Mouse (Mus musculus) liver, embryonic 12.5 days (tissue): ENCODE data around the gene Eda. TPM values are rescaled to one million over a fixed set of nuclear protein-coding genes. Genes with fewer than 3 reads are reported as not detected.
"Not testable (repeated sequence)": the region's sequence is repeated elsewhere in the genome, so short reads cannot be mapped to it uniquely, and the experiment has no call there.

Experiments used
- ATAC-seq: fragments of 200-750 bp; cut with Nextera tagmentation; 2 replicates; pipeline ENCODE4 v1.8.0; 2017; ENCODE audit warnings: moderate number of reproducible peaks, mild to moderate bottlenecking, moderate library complexity
- H3K27ac ChIP-seq: fragments of 300-500 bp; sonication (generic); 2 replicates; pipeline ENCODE4 v1.5.1; 2016; ENCODE audit warnings: mild to moderate bottlenecking
- H3K27me3 ChIP-seq: fragments of 300-500 bp; sonication (generic); replicated peaks from 2 replicates; pipeline ENCODE4 v1.6.1; 2016; ENCODE audit warnings: mild to moderate bottlenecking, moderate library complexity
- H3K36me3 ChIP-seq: fragments of 300-500 bp; sonication (generic); 2 replicates; pipeline ENCODE4 v1.6.1; 2016; ENCODE audit warnings: mild to moderate bottlenecking, moderate library complexity
- H3K4me1 ChIP-seq: fragments of 300-500 bp; sonication (generic); 2 replicates; pipeline ENCODE4 v1.6.1; 2016
- H3K4me2 ChIP-seq: fragments of 300-500 bp; sonication (generic); 2 replicates; pipeline ENCODE4 v1.6.1; 2016; ENCODE audit warnings: mild to moderate bottlenecking, moderate library complexity
- H3K4me3 ChIP-seq: fragments of 300-500 bp; sonication (generic); 2 replicates; pipeline ENCODE4 v1.5.1; 2016; ENCODE audit warnings: mild to moderate bottlenecking, moderate library complexity
- H3K9ac ChIP-seq: fragments of 300-500 bp; sonication (generic); 2 replicates; pipeline ENCODE4 v1.6.1; 2016; ENCODE audit warnings: mild to moderate bottlenecking, moderate library complexity
- H3K9me3 ChIP-seq: fragments of 300-500 bp; sonication (generic); replicated peaks from 2 replicates; pipeline ENCODE4 v1.6.1; 2016; ENCODE audit warnings: mild to moderate bottlenecking, moderate library complexity
- WGBS: fragments of 180-500 bp; shearing (Covaris S2); methylation state at CpG from one replicate; pipeline ENCODE4 v1.1.7; 2016; ENCODE audit not compliant: insufficient replicate concordance; 5-methylcytosine and 5-hydroxymethylcytosine counted together
- microRNA counts: library from miRNA; unstranded; fragments of <30 nt; microRNA quantifications from one replicate; lab custom pipeline; 2017
- microRNA-seq: library from miRNA; unstranded; fragments of <30 nt; microRNA quantifications from one replicate; pipeline ENCODE4, GENCODE M21; 2017
- polyA plus RNA-seq: library from polyadenylated mRNA; unstranded; fragments of >200 nt; fragmentation: Nextera tagmentation; extraction: Ambion mirVana; gene quantifications from 2 replicates; pipeline ENCODE4 v1.2.1, GENCODE M21; 2016

The Eda gene
- polyA plus RNA-seq, 1 experiment from 2014 or later: 0.93 TPM

GRCm38 (mm10) chrX:100432311-100432710, 456.9 kb downstream of the Eda start:
- H3K36me3 ChIP-seq: no peaks in the 10 kb centered on the region
- H3K4me3 ChIP-seq: no peak overlapping the region
- WGBS: 63% methylated on average over 3 of the region's 3 CpGs
- H3K4me1 ChIP-seq: no peaks in the 10 kb centered on the region
- no peak for ATAC-seq
- H3K27me3 ChIP-seq: no peaks in the 10 kb centered on the region
- H3K9me3 ChIP-seq: no peaks in the 10 kb centered on the region
- no peak overlapping the region for H3K27ac ChIP-seq
- H3K9ac ChIP-seq: no peak overlapping the region
- no peak overlapping the region for H3K4me2 ChIP-seq

- WGBS: 73% methylated on average over 2 of the region's 2 CpGs
- not testable (repeated sequence) for H3K4me1 ChIP-seq, H3K9me3 ChIP-seq, H3K36me3 ChIP-seq, H3K9ac ChIP-seq, H3K4me2 ChIP-seq, H3K27ac ChIP-seq, H3K27me3 ChIP-seq, ATAC-seq, H3K4me3 ChIP-seq
Observed at GRCm38 (mm10) chrX:100442617-100443016, 467.2 kb downstream of the Eda start, which contains the start of gene Awat2. Gene Awat2, minus strand, starts transcription at chrX:100442717.

- H3K27ac ChIP-seq: no peak overlapping the region
- H3K9me3 ChIP-seq: no peaks in the 10 kb centered on the region
- H3K36me3 ChIP-seq: no peaks in the 10 kb centered on the region
- H3K27me3 ChIP-seq: peaks cover 6% of the 10 kb centered on the region; the same call in 1 of the 2 replicates
- no peak overlapping the region for H3K9ac ChIP-seq
- H3K4me3 ChIP-seq: no peak overlapping the region
- no peak for ATAC-seq
- 85% methylated on average over 7 of the region's 7 CpGs for WGBS
- no peak overlapping the region for H3K4me2 ChIP-seq
- H3K4me1 ChIP-seq: no peaks in the 10 kb centered on the region
Observed at GRCm38 (mm10) chrX:100443532-100443931, 468.1 kb downstream of the Eda start.

MicroRNAs encoded within 50 kb of the gene (microRNA counts, 519-probe panel; counts per million panel counts)
- microRNA mmu-miR-676 (lab: Ali Mortazavi, UCI): 582 counts per million, percentile 70 among the panel's probes with 10 or more counts

Small RNA genes lying within 50 kb of the gene (microRNA-seq; reads per million reads assigned to microRNA genes)
- 493 reads per million, percentile 67 among the genes with 10 or more reads in this experiment for gene Mir676

Other genes with a start within 250 kb of the Eda start
- not detected in 2 replicates for gene Tmem28, start 154.6 kb upstream of the Eda start, polyA plus RNA-seq